Comparison of ENCODE assay signal across 12 mouse cellular contexts in genomic region chr6:146632403-146632802, GRCm38 (mm10). TPM values are rescaled to one million over a fixed set of nuclear protein-coding genes. Genes with fewer than 3 reads are reported as not detected.
DNase-seq lines count a peak whose midpoint lies in the region; ATAC-seq and TF ChIP-seq lines count a peak whose summit lies in the region.
"Had no signal": no experiment of that assay in that cellular context is flagged by ENCODE, and none has a peak within 500 bp of the region (broad histone marks: within the 10 kb centered on the region; RNA-seq: fewer than 3 reads in every experiment).

No protein-coding gene starts in this region.

- TF ChIP-seq CTCF in heart, adult 2 months (IDR thresholded peaks at IDR 0.05): no peak
- TF ChIP-seq CTCF in lung, embryonic 14.5 days (IDR thresholded peaks at IDR 0.05; ENCODE audit: low read depth): no peak
- TF ChIP-seq CTCF in lung, adult 2 months (IDR thresholded peaks at IDR 0.05; ENCODE audit: insufficient read depth, low read length): no peak

- no peak for DNase-seq in heart, adult 2 months
- DNase-seq in lung, embryonic 14.5 days: no peak
- no peak for DNase-seq in lung, adult 2 months
- no peak for DNase-seq in liver, embryonic 11.5 days (ENCODE audit: low spot score)
- no peak for DNase-seq in hindbrain, embryonic 14.5 days (ENCODE audit: low spot score)
- DNase-seq: kidney, adult 2 months; lung, postnatal 36 days had no signal

- 70% methylated on average over 9 of the region's 9 CpGs for WGBS in heart, embryonic 12.5 days
- 67% methylated on average over 9 of the region's 9 CpGs for WGBS in heart, adult 2 months
- WGBS in lung, embryonic 14.5 days: 67% methylated on average over 9 of the region's 9 CpGs
- WGBS in lung, adult 2 months: 83% methylated on average over 9 of the region's 9 CpGs
- 68% methylated on average over 9 of the region's 9 CpGs for WGBS in liver, embryonic 11.5 days
- 61% methylated on average over 9 of the region's 9 CpGs for WGBS in stomach, embryonic 16.5 days
- 88% methylated on average over 9 of the region's 9 CpGs for WGBS in hindbrain, embryonic 14.5 days

- no peaks in the 10 kb centered on the region for H3K79me2 ChIP-seq in heart, adult 2 months (replicated peaks; ENCODE audit: control insufficient read depth, insufficient read depth, low read length)

- no peak for TF ChIP-seq POLR2A in heart, adult 2 months (IDR thresholded peaks at IDR 0.05; ENCODE audit: insufficient read depth, low read depth, low read length)
- TF ChIP-seq POLR2A in lung, adult 2 months (IDR thresholded peaks at IDR 0.05; ENCODE audit: borderline replicate concordance, extremely low read depth, low read depth, low read length): no peak

- no peaks in the 10 kb centered on the region for H3K9me3 ChIP-seq in heart, embryonic 12.5 days (replicated peaks)
- no peaks in the 10 kb centered on the region for H3K9me3 ChIP-seq in lung, embryonic 14.5 days (ENCODE audit: low read depth, low read length)
- H3K9me3 ChIP-seq in liver, embryonic 11.5 days (ENCODE audit: control insufficient read depth, low read length): no peaks in the 10 kb centered on the region
- no peaks in the 10 kb centered on the region for H3K9me3 ChIP-seq in stomach, embryonic 16.5 days (replicated peaks; ENCODE audit: control insufficient read depth, low read length)
- no peaks in the 10 kb centered on the region for H3K9me3 ChIP-seq in hindbrain, embryonic 14.5 days (ENCODE audit: control insufficient read depth, low read length)
- H3K9me3 ChIP-seq: midbrain, embryonic 12.5 days had no signal

- intact Hi-C loops in heart, adult 2 months (cut with DNase I): no loop called here

- TF ChIP-seq EP300 in heart, adult 2 months (IDR thresholded peaks at IDR 0.05; ENCODE audit: insufficient read depth, low read depth, low read length): no peak

- peaks cover 40% of the 10 kb centered on the region for H3K4me1 ChIP-seq in heart, embryonic 12.5 days (replicated peaks)
- peaks cover 5% of the 10 kb centered on the region for H3K4me1 ChIP-seq in heart, adult 2 months (ENCODE audit: control insufficient read depth, insufficient read depth, low read length)
- H3K4me1 ChIP-seq in lung, embryonic 14.5 days (ENCODE audit: insufficient read depth): peaks cover 3% of the 10 kb centered on the region; the same call in 1 of the 2 replicates
- peaks cover 6% of the 10 kb centered on the region; the same call in 1 of the 2 replicates for H3K4me1 ChIP-seq in lung, adult 2 months (ENCODE audit: control insufficient read depth, insufficient read depth, low read length)
- peaks cover 30% of the 10 kb centered on the region for H3K4me1 ChIP-seq in liver, embryonic 11.5 days (replicated peaks; ENCODE audit: control insufficient read depth, insufficient read depth, low read length)
- peaks cover 6% of the 10 kb centered on the region; the same call in 1 of the 2 replicates for H3K4me1 ChIP-seq in stomach, embryonic 16.5 days (ENCODE audit: control insufficient read depth, insufficient read depth, low read length)
- peaks cover 11% of the 10 kb centered on the region for H3K4me1 ChIP-seq in hindbrain, embryonic 14.5 days (replicated peaks; ENCODE audit: control insufficient read depth, insufficient read depth, low read length)

- no peak for ATAC-seq in heart, embryonic 12.5 days (ENCODE audit: insufficient number of reproducible peaks, low FRiP score)
- ATAC-seq in lung, embryonic 14.5 days (ENCODE audit: insufficient read depth): no peak
- ATAC-seq in liver, embryonic 11.5 days (replicated peaks; ENCODE audit: low FRiP score): no peak
- ATAC-seq in stomach, embryonic 16.5 days (ENCODE audit: insufficient read depth, low FRiP score): no peak
- no peak for ATAC-seq in hindbrain, embryonic 14.5 days (ENCODE audit: low FRiP score)
- ATAC-seq: forebrain, embryonic 14.5 days; hindbrain, embryonic 16.5 days had no signal

- H3K27me3 ChIP-seq in heart, embryonic 12.5 days (replicated peaks): no peaks in the 10 kb centered on the region
- no peaks in the 10 kb centered on the region for H3K27me3 ChIP-seq in heart, adult 2 months (ENCODE audit: control insufficient read depth, insufficient read depth, low read length)
- H3K27me3 ChIP-seq in lung, embryonic 14.5 days (ENCODE audit: insufficient read depth, low read length): no peaks in the 10 kb centered on the region
- H3K27me3 ChIP-seq in liver, embryonic 11.5 days (replicated peaks; ENCODE audit: control insufficient read depth, insufficient read depth, low read length): no peaks in the 10 kb centered on the region
- no peaks in the 10 kb centered on the region for H3K27me3 ChIP-seq in stomach, embryonic 16.5 days (ENCODE audit: control insufficient read depth, insufficient read depth, low read length)
- H3K27me3 ChIP-seq in hindbrain, embryonic 14.5 days (ENCODE audit: control insufficient read depth, insufficient read depth, low read length): no peaks in the 10 kb centered on the region
- H3K27me3 ChIP-seq: midbrain, embryonic 12.5 days had no signal

- no peaks in the 10 kb centered on the region for H3K36me3 ChIP-seq in heart, embryonic 12.5 days
- H3K36me3 ChIP-seq in heart, adult 2 months (ENCODE audit: control insufficient read depth, insufficient read depth, low read length): no peaks in the 10 kb centered on the region
- no peaks in the 10 kb centered on the region for H3K36me3 ChIP-seq in lung, embryonic 14.5 days (ENCODE audit: insufficient read depth)
- H3K36me3 ChIP-seq in liver, embryonic 11.5 days (ENCODE audit: control insufficient read depth, insufficient read depth, low read length): no peaks in the 10 kb centered on the region
- no peaks in the 10 kb centered on the region for H3K36me3 ChIP-seq in stomach, embryonic 16.5 days (ENCODE audit: control insufficient read depth, insufficient read depth, low read length)
- H3K36me3 ChIP-seq in hindbrain, embryonic 14.5 days (replicated peaks; ENCODE audit: control insufficient read depth, insufficient read depth): no peaks in the 10 kb centered on the region
- H3K36me3 ChIP-seq: midbrain, embryonic 12.5 days had no signal

- H3K27ac ChIP-seq in heart, embryonic 12.5 days (ENCODE audit: poor library complexity, severe bottlenecking): no peak overlapping the region
- H3K27ac ChIP-seq in heart, adult 2 months: no peak overlapping the region
- H3K27ac ChIP-seq in lung, embryonic 14.5 days (ENCODE audit: low read depth): no peak overlapping the region
- peak overlapping the region; percentile 86; the same call in 1 of the 2 replicates for H3K27ac ChIP-seq in liver, embryonic 11.5 days (ENCODE audit: low read depth, low read length)
- no peak overlapping the region for H3K27ac ChIP-seq in stomach, embryonic 16.5 days (ENCODE audit: low read length)
- no peak overlapping the region for H3K27ac ChIP-seq in hindbrain, embryonic 14.5 days
- H3K27ac ChIP-seq: midbrain, embryonic 12.5 days had no signal

- H3K9ac ChIP-seq in heart, embryonic 12.5 days: peak overlapping the region; percentile 53; the same call in 1 of the 2 replicates
- H3K9ac ChIP-seq in heart, adult 2 months (ENCODE audit: low read depth, low read length): no peak overlapping the region
- H3K9ac ChIP-seq in lung, embryonic 14.5 days: no peak overlapping the region
- peak overlapping the region; percentile 44 for H3K9ac ChIP-seq in liver, embryonic 11.5 days (ENCODE audit: low read depth, low read length)
- H3K9ac ChIP-seq in stomach, embryonic 16.5 days (ENCODE audit: low read length): no peak overlapping the region
- no peak overlapping the region for H3K9ac ChIP-seq in hindbrain, embryonic 14.5 days
- H3K9ac ChIP-seq: midbrain, embryonic 12.5 days had no signal

- peak overlapping the region; percentile 80 for H3K4me2 ChIP-seq in heart, embryonic 12.5 days
- 0 out of 2 replicates have a peak overlapping the region, but pooled peaks have one; percentile 8 for H3K4me2 ChIP-seq in lung, embryonic 14.5 days
- peak overlapping the region; percentile 77 for H3K4me2 ChIP-seq in liver, embryonic 11.5 days
- 0 out of 2 replicates have a peak overlapping the region, but pooled peaks have one; percentile 83 for H3K4me2 ChIP-seq in stomach, embryonic 16.5 days (ENCODE audit: low read depth, low read length)
- no peak overlapping the region for H3K4me2 ChIP-seq in hindbrain, embryonic 14.5 days (replicated peaks)

- no peak overlapping the region for H3K4me3 ChIP-seq in heart, embryonic 12.5 days
- no peak overlapping the region for H3K4me3 ChIP-seq in heart, adult 2 months
- no peak overlapping the region for H3K4me3 ChIP-seq in lung, embryonic 14.5 days (ENCODE audit: low read depth, low read length)
- no peak overlapping the region for H3K4me3 ChIP-seq in lung, adult 2 months (replicated peaks; ENCODE audit: extremely low read depth, low read depth, low read length)
- H3K4me3 ChIP-seq in liver, embryonic 11.5 days (ENCODE audit: low read depth, low read length): peak overlapping the region; percentile 86; the same call in 1 of the 2 replicates
- H3K4me3 ChIP-seq in stomach, embryonic 16.5 days (replicated peaks; ENCODE audit: low read length): no peak overlapping the region
- H3K4me3 ChIP-seq in hindbrain, embryonic 14.5 days (replicated peaks; ENCODE audit: low read length): no peak overlapping the region

RNA-seq across cellular contexts. Expression of gene Med21, which starts 9.9 kb away (rescaled TPM):
- 130 and 136 TPM in 2 replicates for polyA plus RNA-seq in heart, embryonic 12.5 days (2016; fragmentation: Nextera tagmentation; extraction: Ambion mirVana)
- total RNA-seq in heart, adult 2 months (2021): 10 to 100 TPM; 43.0 to 50.5 TPM
- 39.4 and 77.7 TPM in 2 replicates for polyA plus RNA-seq in heart, adult 2 months (2012; rRNA removed)
- polyA plus RNA-seq in lung, embryonic 14.5 days (2014; fragmentation: Nextera tagmentation; extraction: Ambion mirVana): 138 and 142 TPM in 2 replicates
- 18.0 and 25.1 TPM in 2 replicates for polyA plus RNA-seq in lung, adult 2 months (2012; rRNA removed)
- polyA plus RNA-seq in liver, embryonic 11.5 days (2014; fragmentation: Nextera tagmentation; extraction: Ambion mirVana): 97.2 and 112 TPM in 2 replicates
- polyA plus RNA-seq in stomach, embryonic 16.5 days (2015; fragmentation: Nextera tagmentation; extraction: Ambion mirVana): 131 and 140 TPM in 2 replicates
- 108 and 112 TPM in 2 replicates for polyA plus RNA-seq in hindbrain, embryonic 14.5 days (2014; fragmentation: Nextera tagmentation; extraction: Ambion mirVana)

RNA-seq across cellular contexts. Expression of gene Tm7sf3, which starts 10.2 kb away (rescaled TPM):
- 49.4 and 51.7 TPM in 2 replicates for polyA plus RNA-seq in heart, embryonic 12.5 days (2016; fragmentation: Nextera tagmentation; extraction: Ambion mirVana)
- 10 to 100 TPM; 14.6 to 18.0 TPM for total RNA-seq in heart, adult 2 months (2021)
- polyA plus RNA-seq in heart, adult 2 months (2012; rRNA removed): 9.7 and 12.2 TPM in 2 replicates
- polyA plus RNA-seq in lung, embryonic 14.5 days (2014; fragmentation: Nextera tagmentation; extraction: Ambion mirVana): 28.5 and 28.8 TPM in 2 replicates
- 15.8 and 20.2 TPM in 2 replicates for polyA plus RNA-seq in lung, adult 2 months (2012; rRNA removed)
- 47.7 and 57.1 TPM in 2 replicates for polyA plus RNA-seq in liver, embryonic 11.5 days (2014; fragmentation: Nextera tagmentation; extraction: Ambion mirVana)
- polyA plus RNA-seq in stomach, embryonic 16.5 days (2015; fragmentation: Nextera tagmentation; extraction: Ambion mirVana): 31.9 and 32.3 TPM in 2 replicates
- 32.9 and 33.4 TPM in 2 replicates for polyA plus RNA-seq in hindbrain, embryonic 14.5 days (2014; fragmentation: Nextera tagmentation; extraction: Ambion mirVana)

RNA-seq across cellular contexts. Expression of gene Ints13, which starts 54.8 kb away (rescaled TPM):
- polyA plus RNA-seq in heart, embryonic 12.5 days (2016; fragmentation: Nextera tagmentation; extraction: Ambion mirVana): 57.4 and 60.5 TPM in 2 replicates
- 10 to 100 TPM; 17.8 to 18.2 TPM for total RNA-seq in heart, adult 2 months (2021)
- polyA plus RNA-seq in heart, adult 2 months (2012; rRNA removed): 8.5 and 20.5 TPM in 2 replicates
- 62.7 and 70.2 TPM in 2 replicates for polyA plus RNA-seq in lung, embryonic 14.5 days (2014; fragmentation: Nextera tagmentation; extraction: Ambion mirVana)
- polyA plus RNA-seq in lung, adult 2 months (2012; rRNA removed): 10.0 and 13.1 TPM in 2 replicates
- 69.9 and 74.3 TPM in 2 replicates for polyA plus RNA-seq in liver, embryonic 11.5 days (2014; fragmentation: Nextera tagmentation; extraction: Ambion mirVana)
- 56.6 and 65.3 TPM in 2 replicates for polyA plus RNA-seq in stomach, embryonic 16.5 days (2015; fragmentation: Nextera tagmentation; extraction: Ambion mirVana)
- polyA plus RNA-seq in hindbrain, embryonic 14.5 days (2014; fragmentation: Nextera tagmentation; extraction: Ambion mirVana): 43.5 and 44.8 TPM in 2 replicates

RNA-seq across cellular contexts. Expression of gene Fgfr1op2, which starts 55.4 kb away (rescaled TPM):
- 85.9 and 87.0 TPM in 2 replicates for polyA plus RNA-seq in heart, embryonic 12.5 days (2016; fragmentation: Nextera tagmentation; extraction: Ambion mirVana)
- 10 to 100 TPM; 67.5 to 72.2 TPM for total RNA-seq in heart, adult 2 months (2021)
- polyA plus RNA-seq in heart, adult 2 months (2012; rRNA removed): 31.3 and 42.6 TPM in 2 replicates
- 108 and 110 TPM in 2 replicates for polyA plus RNA-seq in lung, embryonic 14.5 days (2014; fragmentation: Nextera tagmentation; extraction: Ambion mirVana)
- polyA plus RNA-seq in lung, adult 2 months (2012; rRNA removed): 54.3 and 87.8 TPM in 2 replicates
- 126 TPM in 2 replicates for polyA plus RNA-seq in liver, embryonic 11.5 days (2014; fragmentation: Nextera tagmentation; extraction: Ambion mirVana)
- 96.6 and 98.8 TPM in 2 replicates for polyA plus RNA-seq in stomach, embryonic 16.5 days (2015; fragmentation: Nextera tagmentation; extraction: Ambion mirVana)
- 43.4 and 46.0 TPM in 2 replicates for polyA plus RNA-seq in hindbrain, embryonic 14.5 days (2014; fragmentation: Nextera tagmentation; extraction: Ambion mirVana)

Comparison
In these comparisons a context has a peak if more than half of its experiments do, and no peak if none do; other contexts are left out.
1. H3K9ac ChIP-seq: peak in heart, embryonic 12.5 days (single experiment) and liver, embryonic 11.5 days (single experiment); none in heart, adult 2 months (single experiment), lung, embryonic 14.5 days (single experiment), stomach, embryonic 16.5 days (single experiment) and hindbrain, embryonic 14.5 days (single experiment).